Mouse (Mus musculus) embryonic facial prominence, embryonic 15.5 days (tissue): ENCODE results near the gene Arhgap44. TPM values are rescaled to one million over a fixed set of nuclear protein-coding genes. Genes with fewer than 3 reads are reported as not detected.

Experiments used
- ATAC-seq: fragments of 200-750 bp; cut with Nextera tagmentation; 2 replicates; pipeline ENCODE4 v1.8.0; 2017; ENCODE audit warnings: low read depth, moderate TSS enrichment; ENCODE audit not compliant: insufficient number of reproducible peaks, low FRiP score, low TSS enrichment
- H3K27ac ChIP-seq: fragments of 300-500 bp; sonication (generic); replicated peaks from 2 replicates; pipeline ENCODE4 v1.5.1; 2015; ENCODE audit warnings: mild to moderate bottlenecking, inconsistent platforms
- H3K27me3 ChIP-seq: fragments of 300-500 bp; sonication (generic); 2 replicates; pipeline ENCODE4 v1.6.1; 2015; ENCODE audit warnings: inconsistent platforms
- H3K36me3 ChIP-seq: fragments of 300-500 bp; sonication (generic); 2 replicates; pipeline ENCODE4 v1.6.1; 2015; ENCODE audit warnings: mild to moderate bottlenecking, inconsistent platforms
- H3K4me1 ChIP-seq: fragments of 300-500 bp; sonication (generic); 2 replicates; pipeline ENCODE4 v1.6.1; 2015; ENCODE audit warnings: inconsistent platforms
- H3K4me2 ChIP-seq: fragments of 300-500 bp; sonication (generic); replicated peaks from 2 replicates; pipeline ENCODE4 v1.6.1; 2015; ENCODE audit warnings: mild to moderate bottlenecking, inconsistent platforms
- H3K4me3 ChIP-seq: fragments of 300-500 bp; sonication (generic); replicated peaks from 2 replicates; pipeline ENCODE4 v1.5.1; 2015; ENCODE audit warnings: mild to moderate bottlenecking, inconsistent platforms
- H3K9ac ChIP-seq: fragments of 300-500 bp; sonication (generic); 2 replicates; pipeline ENCODE4 v1.6.1; 2015; ENCODE audit warnings: inconsistent platforms
- H3K9me3 ChIP-seq: fragments of 300-500 bp; sonication (generic); replicated peaks from 2 replicates; pipeline ENCODE4 v1.6.1; 2016; ENCODE audit warnings: inconsistent platforms
- WGBS: fragments of 180-500 bp; shearing (Covaris S2); methylation state at CpG from one replicate; pipeline ENCODE4 v1.1.7; 2015; 5-methylcytosine and 5-hydroxymethylcytosine counted together
- polyA plus RNA-seq: library from polyadenylated mRNA; unstranded; fragments of >200 nt; fragmentation: Nextera tagmentation; extraction: Ambion mirVana; gene quantifications from 2 replicates; pipeline ENCODE4 v1.2.1, GENCODE M21; 2015

Gene Arhgap44
- polyA plus RNA-seq, 1 experiment from 2014 or later: 6.8 TPM

DNA sequence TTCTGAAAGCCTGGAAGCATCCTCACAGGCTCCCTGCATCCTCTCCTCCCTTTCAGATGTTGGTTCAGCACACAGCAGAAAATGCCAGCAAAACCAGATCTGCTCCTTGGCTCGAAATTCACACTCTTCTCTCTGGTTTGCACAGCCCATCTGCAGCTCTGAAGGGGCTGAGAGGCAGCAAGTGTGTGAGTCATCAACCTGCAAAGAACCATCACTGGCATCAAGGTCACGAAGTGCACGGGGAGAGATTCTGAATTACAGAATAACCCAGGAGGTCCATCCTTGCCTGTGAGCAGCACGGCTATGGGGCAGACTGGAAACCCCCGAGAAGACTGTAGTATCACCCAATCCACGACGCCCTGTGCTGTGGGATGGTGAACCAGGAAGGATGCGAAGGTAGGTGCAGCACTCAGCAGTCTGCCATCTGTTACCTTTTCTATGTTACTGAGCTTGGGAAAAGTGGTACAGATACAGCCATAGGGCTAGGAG, 27.5 kb downstream of the Arhgap44 start:
- no peak overlapping the region for H3K4me3 ChIP-seq
- H3K27me3 ChIP-seq: no peaks in the 10 kb centered on the region
- no peak overlapping the region for H3K9ac ChIP-seq
- H3K36me3 ChIP-seq: no peaks in the 10 kb centered on the region
- H3K4me2 ChIP-seq: no peak overlapping the region
- H3K4me1 ChIP-seq: no peaks in the 10 kb centered on the region
- 82% methylated on average over 8 of the region's 8 CpGs for WGBS
- no peak for ATAC-seq
- H3K9me3 ChIP-seq: no peaks in the 10 kb centered on the region
- H3K27ac ChIP-seq: no peak overlapping the region

DNA sequence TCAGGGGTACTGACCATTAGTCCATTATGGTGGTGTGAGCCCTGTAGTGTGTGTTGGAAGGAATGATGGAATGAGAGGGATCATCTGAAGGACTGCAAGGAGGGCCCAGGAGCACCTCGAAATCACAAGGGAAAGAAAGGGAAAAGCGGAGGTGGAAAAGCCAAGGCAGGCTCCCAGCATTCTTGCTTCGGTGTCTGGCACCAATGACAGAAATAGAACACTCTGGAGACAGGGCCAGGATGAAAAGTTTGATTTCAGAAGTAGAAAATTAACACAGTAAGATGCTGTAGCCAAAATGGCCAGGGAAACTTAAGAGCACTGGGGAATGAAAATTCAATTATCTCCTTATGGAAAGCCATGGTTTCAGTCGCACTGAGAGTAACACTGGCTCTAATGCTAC, 29.1 kb downstream of the Arhgap44 start:
- Histone ChIP-seq H3K27ac (no peak overlapping the region), H3K27me3 (no peaks in the 10 kb centered on the region), H3K4me1 (no peaks in the 10 kb centered on the region), H3K4me3 (no peak overlapping the region), H3K9me3 (no peaks in the 10 kb centered on the region), H3K4me2 (no peak overlapping the region), H3K9ac (no peak overlapping the region), H3K36me3 (no peaks in the 10 kb centered on the region)
- WGBS: 72% methylated on average over 4 of the region's 4 CpGs
- no peak for ATAC-seq

DNA sequence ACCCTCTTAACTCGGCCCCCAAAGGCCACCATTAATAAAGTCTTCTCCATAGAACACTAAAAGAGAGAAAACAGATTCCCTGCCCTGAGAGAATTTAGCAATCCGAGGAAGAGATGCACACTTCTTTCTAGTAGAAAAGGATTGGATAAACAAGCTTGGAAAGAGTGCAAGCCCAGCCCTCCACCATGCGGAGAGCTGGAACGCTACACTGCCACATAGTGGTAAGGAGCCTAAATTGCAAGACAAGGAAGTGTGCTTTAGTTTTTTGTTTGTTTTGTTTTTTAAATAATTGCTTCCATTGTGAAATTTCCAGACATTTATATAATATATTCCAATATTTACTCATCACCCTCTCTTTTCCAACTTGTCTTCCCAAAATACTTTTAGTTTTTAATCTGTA, 33.7 kb downstream of the Arhgap44 start:
- no peak for ATAC-seq
- H3K4me3 ChIP-seq: no peak overlapping the region
- H3K27me3 ChIP-seq: no peaks in the 10 kb centered on the region
- H3K4me1 ChIP-seq: no peaks in the 10 kb centered on the region
- H3K9me3 ChIP-seq: no peaks in the 10 kb centered on the region
- no peak overlapping the region for H3K27ac ChIP-seq
- H3K9ac ChIP-seq: no peak overlapping the region
- H3K36me3 ChIP-seq: no peaks in the 10 kb centered on the region
- no peak overlapping the region for H3K4me2 ChIP-seq
- 79% methylated on average over 4 of the region's 4 CpGs for whole genome bisulfite sequencing

DNA sequence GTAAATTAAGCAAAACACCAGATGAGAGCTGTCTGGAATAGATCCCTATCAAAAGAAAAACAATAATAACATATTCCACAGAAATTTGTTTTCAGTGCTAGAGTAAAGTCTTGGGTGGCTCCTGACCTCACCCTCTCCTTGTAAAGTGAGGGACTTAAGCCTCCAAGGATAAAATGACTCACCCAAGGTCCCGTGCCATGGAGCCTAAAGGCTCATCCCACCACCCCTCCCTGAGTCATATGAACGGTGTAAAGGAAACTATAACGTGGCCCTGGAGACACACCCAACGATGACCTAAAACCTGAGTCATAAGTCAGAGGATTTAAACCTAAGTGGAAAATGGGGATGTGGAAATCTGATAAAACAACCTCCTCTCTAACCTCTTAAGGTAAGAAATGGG, 34.1 kb downstream of the Arhgap44 start:
- Histone ChIP-seq H3K4me3 (no peak overlapping the region), H3K27me3 (no peaks in the 10 kb centered on the region), H3K27ac (no peak overlapping the region), H3K36me3 (no peaks in the 10 kb centered on the region), H3K9ac (no peak overlapping the region), H3K9me3 (no peaks in the 10 kb centered on the region), H3K4me2 (no peak overlapping the region), H3K4me1 (no peaks in the 10 kb centered on the region)
- no peak for ATAC-seq
- 75% methylated on average over 4 of the region's 4 CpGs for WGBS

DNA sequence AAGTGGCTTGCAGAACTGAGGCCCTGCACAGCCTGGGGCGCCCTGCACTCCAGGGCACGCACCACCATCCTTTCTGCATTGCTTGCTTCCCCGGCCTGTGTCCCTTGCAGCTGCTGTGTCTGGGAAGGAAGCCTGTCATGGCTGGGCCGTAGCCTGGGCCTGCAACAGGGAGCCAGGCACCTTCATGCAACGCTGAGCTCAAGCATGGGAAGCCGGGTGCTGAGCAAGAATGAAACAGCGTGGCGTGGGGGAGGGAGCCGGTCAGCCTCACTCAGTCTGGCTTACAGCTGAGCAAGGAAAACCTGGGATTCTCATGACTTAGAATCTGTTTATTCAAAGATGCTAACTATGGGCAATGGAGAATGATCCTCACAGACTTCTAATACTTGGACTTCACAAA, 36.2 kb downstream of the Arhgap44 start:
- Histone ChIP-seq H3K36me3 (no peaks in the 10 kb centered on the region), H3K4me2 (no peak overlapping the region), H3K27ac (no peak overlapping the region), H3K4me3 (no peak overlapping the region), H3K27me3 (no peaks in the 10 kb centered on the region), H3K4me1 (no peaks in the 10 kb centered on the region), H3K9me3 (no peaks in the 10 kb centered on the region), H3K9ac (no peak overlapping the region)
- WGBS: 56% methylated on average over 9 of the region's 9 CpGs
- ATAC-seq: no peak

DNA sequence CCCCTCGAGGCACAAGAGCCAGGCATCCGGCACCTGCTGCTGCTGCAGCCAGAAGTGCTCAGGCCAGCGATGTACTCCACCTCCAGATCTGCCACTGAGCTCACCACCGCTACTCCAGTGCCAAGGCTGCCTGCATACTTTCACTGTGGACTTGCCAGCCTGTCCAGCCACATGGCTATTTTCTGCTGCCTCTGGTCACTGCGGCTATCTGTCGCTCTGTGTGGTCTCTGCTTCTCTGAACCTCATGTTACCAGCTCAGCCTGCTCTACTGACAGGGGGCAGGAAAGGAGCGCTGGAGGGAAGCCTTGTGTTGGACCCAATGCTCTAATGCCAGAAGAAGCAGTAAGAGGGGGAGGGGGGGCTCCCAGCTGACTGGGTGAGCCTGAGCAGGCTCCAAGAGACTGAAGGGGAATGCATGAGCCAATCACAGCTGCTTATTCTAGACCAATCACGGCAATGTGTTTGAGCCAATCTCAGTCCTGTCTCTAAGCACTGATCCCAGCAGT, 37.8 kb downstream of the Arhgap44 start:
- ATAC-seq: 0 out of 2 replicates have a peak, but pooled peaks have one; percentile 43

GRCm38 (mm10) chr11:65120276-65120675, 42.5 kb downstream of the Arhgap44 start:
- H3K4me2 ChIP-seq: no peak overlapping the region
- 71% methylated on average over 4 of the region's 4 CpGs for WGBS
- no peak overlapping the region for H3K9ac ChIP-seq
- no peaks in the 10 kb centered on the region for H3K9me3 ChIP-seq
- H3K27me3 ChIP-seq: no peaks in the 10 kb centered on the region
- no peaks in the 10 kb centered on the region for H3K4me1 ChIP-seq
- ATAC-seq: no peak
- H3K27ac ChIP-seq: no peak overlapping the region
- no peak overlapping the region for H3K4me3 ChIP-seq
- H3K36me3 ChIP-seq: no peaks in the 10 kb centered on the region

More for the DNA sequence above, 37.8 kb downstream of the Arhgap44 start:
- Histone ChIP-seq H3K27ac (no peak overlapping the region), H3K36me3 (no peaks in the 10 kb centered on the region), H3K4me3 (no peak overlapping the region), H3K27me3 (no peaks in the 10 kb centered on the region), H3K4me2 (no peak overlapping the region), H3K4me1 (no peaks in the 10 kb centered on the region), H3K9ac (no peak overlapping the region), H3K9me3 (no peaks in the 10 kb centered on the region)
- 59% methylated on average over 8 of the region's 8 CpGs for WGBS

DNA sequence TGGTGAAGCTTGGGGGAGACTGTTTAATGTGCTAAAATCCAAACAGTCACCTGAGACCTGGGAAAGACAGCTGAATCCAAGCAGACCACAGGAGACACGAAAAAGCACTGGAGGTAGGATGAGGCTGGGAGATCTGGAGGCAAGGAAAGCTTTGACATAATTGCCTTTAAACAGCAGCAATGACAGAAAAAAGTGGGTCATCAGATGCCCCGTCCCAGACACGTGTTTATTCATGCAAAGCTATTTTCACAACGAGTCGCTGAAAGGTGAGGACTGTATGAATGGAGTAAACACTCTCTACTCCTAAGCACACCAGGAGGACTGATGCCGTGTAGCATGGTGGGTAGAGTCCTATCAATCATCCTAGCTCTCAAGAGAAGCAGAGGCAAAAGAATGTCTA, 47.0 kb downstream of the Arhgap44 start:
- Histone ChIP-seq H3K4me2 (no peak overlapping the region), H3K27me3 (no peaks in the 10 kb centered on the region), H3K9ac (no peak overlapping the region), H3K9me3 (no peaks in the 10 kb centered on the region), H3K4me3 (no peak overlapping the region), H3K36me3 (no peaks in the 10 kb centered on the region), H3K27ac (no peak overlapping the region), H3K4me1 (no peaks in the 10 kb centered on the region)
- no peak for ATAC-seq
- 80% methylated on average over 6 of the region's 6 CpGs for WGBS

DNA sequence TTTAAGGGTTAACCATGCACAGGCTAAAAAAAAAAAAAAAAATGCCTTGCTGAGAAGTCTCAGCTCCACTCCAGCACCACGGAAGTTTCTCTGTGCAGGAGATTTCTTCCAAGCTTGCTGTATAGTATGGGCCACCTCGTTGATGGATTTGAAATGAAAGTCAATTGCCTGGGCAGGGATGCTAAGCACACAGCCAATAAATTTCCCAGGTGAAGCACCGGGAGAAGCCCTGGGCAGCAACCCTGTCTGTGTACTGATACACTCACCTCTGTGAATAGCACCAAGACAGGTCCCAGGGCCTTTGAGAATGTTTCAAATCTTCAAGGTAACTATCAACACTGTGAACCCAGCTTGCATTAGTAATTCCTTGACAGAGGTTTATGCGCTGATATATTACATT, 50.7 kb downstream of the Arhgap44 start:
- Histone ChIP-seq H3K4me1 (no peaks in the 10 kb centered on the region), H3K27ac (no peak overlapping the region), H3K9me3 (no peaks in the 10 kb centered on the region), H3K27me3 (no peaks in the 10 kb centered on the region), H3K36me3 (no peaks in the 10 kb centered on the region), H3K4me3 (no peak overlapping the region), H3K4me2 (no peak overlapping the region), H3K9ac (no peak overlapping the region)
- ATAC-seq: no peak
- 53% methylated on average over 4 of the region's 4 CpGs for WGBS

GRCm38 (mm10) chr11:65111651-65112050, 51.1 kb downstream of the Arhgap44 start:
- no peaks in the 10 kb centered on the region for H3K4me1 ChIP-seq
- no peak overlapping the region for H3K9ac ChIP-seq
- H3K36me3 ChIP-seq: no peaks in the 10 kb centered on the region
- H3K4me3 ChIP-seq: no peak overlapping the region
- WGBS: 58% methylated on average over 5 of the region's 5 CpGs
- no peaks in the 10 kb centered on the region for H3K9me3 ChIP-seq
- no peak for ATAC-seq
- H3K4me2 ChIP-seq: no peak overlapping the region
- no peaks in the 10 kb centered on the region for H3K27me3 ChIP-seq
- H3K27ac ChIP-seq: no peak overlapping the region

DNA sequence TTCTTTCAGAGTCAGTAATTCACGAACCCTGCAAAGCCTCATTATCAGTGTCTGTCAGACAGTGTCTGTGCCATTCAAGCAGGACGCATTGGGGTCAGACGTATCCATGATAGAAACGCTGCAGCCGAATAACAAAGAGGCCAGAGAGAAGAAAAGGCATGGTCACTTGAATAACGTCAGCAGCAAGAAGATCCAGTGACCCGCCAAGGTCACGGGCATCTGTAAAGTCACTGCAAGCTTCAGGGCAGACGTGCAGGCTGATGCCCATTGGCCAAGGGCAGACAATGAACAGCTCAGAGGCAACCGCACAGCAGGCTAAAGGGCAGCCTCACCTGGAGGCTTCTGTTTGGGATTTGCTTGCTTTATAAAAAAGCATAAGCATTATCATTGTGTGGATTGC, 52.7 kb downstream of the Arhgap44 start:
- H3K9me3 ChIP-seq: no peaks in the 10 kb centered on the region
- no peaks in the 10 kb centered on the region for H3K4me1 ChIP-seq
- H3K27me3 ChIP-seq: no peaks in the 10 kb centered on the region
- H3K27ac ChIP-seq: no peak overlapping the region
- 75% methylated on average over 10 of the region's 10 CpGs for WGBS
- H3K4me2 ChIP-seq: no peak overlapping the region
- ATAC-seq: no peak
- H3K4me3 ChIP-seq: no peak overlapping the region
- H3K9ac ChIP-seq: no peak overlapping the region
- H3K36me3 ChIP-seq: no peaks in the 10 kb centered on the region

DNA sequence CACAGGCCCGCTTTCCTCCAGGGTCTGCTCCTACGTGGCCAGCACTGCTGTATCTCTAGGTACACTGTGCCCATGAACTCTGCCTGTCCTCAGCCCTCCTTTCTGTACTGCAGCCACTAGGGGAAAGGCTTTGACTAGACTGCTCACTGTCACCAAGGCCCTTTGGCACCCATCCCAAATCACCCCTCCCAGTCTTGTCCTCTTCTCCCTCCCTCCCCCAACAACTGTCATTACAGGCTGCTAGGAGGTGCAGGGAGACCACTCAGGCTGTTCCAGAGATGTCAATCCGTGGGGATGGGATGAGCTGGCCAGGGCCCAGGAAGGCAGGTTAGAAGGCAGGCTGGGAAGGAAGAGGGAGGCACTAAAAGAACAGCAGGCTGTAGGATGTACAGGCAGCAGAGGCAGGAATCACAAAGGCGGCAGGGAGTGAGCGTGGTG, 55.0 kb downstream of the Arhgap44 start:
- WGBS: 80% methylated on average over 5 of the region's 5 CpGs
- no peaks in the 10 kb centered on the region for H3K36me3 ChIP-seq
- no peak overlapping the region for H3K4me2 ChIP-seq
- H3K4me3 ChIP-seq: no peak overlapping the region
- H3K27ac ChIP-seq: no peak overlapping the region
- H3K9me3 ChIP-seq: no peaks in the 10 kb centered on the region
- H3K27me3 ChIP-seq: no peaks in the 10 kb centered on the region
- H3K9ac ChIP-seq: no peak overlapping the region
- H3K4me1 ChIP-seq: no peaks in the 10 kb centered on the region
- ATAC-seq: peak; percentile 24; the same call in 1 of the 2 replicates
